Mouse (Mus musculus) megakaryocyte-erythroid progenitor cell, adult 5-6 weeks (primary cell): ENCODE data around the gene Tmem8b. TPM values are rescaled to one million over a fixed set of nuclear protein-coding genes. Genes with fewer than 3 reads are reported as not detected.

Source experiments
- ATAC-seq: replicated peaks from 2 replicates; pipeline ENCODE4 v1.8.0; 2016; ENCODE audit warnings: mild to moderate bottlenecking, inconsistent platforms; ENCODE audit not compliant: severe bottlenecking, poor library complexity, low FRiP score, low TSS enrichment
- total RNA-seq, 2 experiments: library from RNA; stranded (forward) in 1 of 2; stranded (reverse) in 1 of 2; fragments of 200-1000, 215-1000 nt in 1 of 2; fragments of >200 nt in 1 of 2; fragmentation: Nextera tagmentation in 1 of 2; gene quantifications; 2 replicates each; pipeline ENCODE4 v1.2.3; 2014 to 2017

The Tmem8b gene
- total RNA-seq (2014; fragmentation: Nextera tagmentation): 1.2 and 2.5 TPM in 2 replicates
- total RNA-seq (2017): 0.38 and 1.6 TPM in 2 replicates

DNA sequence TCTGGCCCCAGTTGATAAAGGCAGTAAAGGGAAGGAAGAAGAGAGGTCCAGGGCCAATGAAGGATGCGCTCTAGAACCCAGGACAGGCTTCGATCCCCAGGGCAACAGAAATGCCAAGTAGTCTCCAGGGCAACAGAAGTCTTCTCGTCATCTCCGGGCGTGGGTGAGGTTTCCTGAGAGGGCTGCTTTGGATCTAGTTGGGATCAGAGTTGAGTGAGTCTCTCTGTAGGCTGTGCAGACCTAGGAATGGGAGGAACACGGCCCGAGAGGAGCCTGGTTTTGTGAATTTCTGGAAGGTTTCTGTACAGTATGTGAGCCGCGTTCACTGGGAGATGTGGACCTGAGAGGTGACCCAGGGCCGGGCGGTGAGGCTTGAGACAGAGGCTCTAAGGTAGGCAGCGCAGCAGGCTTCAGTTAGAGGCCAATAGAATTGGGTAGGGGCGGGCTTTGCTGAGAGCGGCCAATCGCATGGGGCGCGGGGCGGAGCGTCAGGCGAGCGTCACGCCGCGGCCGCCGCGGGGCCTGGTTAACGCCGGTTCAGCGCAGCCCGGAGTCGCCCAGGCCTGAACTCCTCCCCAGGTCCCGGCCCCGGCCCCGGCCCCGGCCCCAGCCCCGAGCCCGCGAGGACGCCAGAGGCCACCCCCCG is at the start of gene Tmem8b, which contains the start of gene Fam221b:
Gene Tmem8b, plus strand, starts transcription at position 190 of the 646 bp plus-strand sequence.
Gene Fam221b, minus strand, starts transcription at position 364 of the 646 bp plus-strand sequence.
- ATAC-seq: peak; percentile 97

DNA sequence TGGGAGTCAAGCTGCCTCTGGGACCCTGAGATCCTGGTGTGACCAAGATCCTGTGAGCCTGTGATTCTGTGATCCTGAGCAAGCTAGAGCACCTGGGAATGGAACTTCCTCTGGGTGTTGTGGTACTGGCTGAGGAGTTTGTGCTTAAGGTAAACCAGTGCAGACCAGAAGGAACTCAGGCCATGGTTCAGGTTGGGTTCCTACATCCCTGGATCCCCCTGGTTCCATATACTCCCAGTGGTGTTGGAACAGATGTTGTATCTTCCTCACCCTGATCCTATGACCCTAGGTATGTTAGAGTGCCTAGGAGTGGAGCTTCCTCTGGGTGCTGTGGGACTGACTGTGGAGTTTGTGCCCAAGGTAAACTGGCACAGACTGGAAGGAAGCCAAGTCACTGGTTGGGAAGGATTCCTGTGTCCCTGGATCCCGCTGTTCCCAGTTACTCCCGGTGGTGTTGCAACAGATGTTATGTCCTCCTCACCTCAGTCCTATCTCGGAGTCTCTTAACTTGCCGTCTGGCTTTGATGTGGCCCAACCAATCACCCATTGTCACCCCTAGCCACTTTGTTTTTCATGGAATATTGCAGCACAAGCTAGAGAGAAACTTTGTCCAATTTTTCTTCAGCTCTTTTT is 48.5 kb upstream of the Tmem8b start:
- ATAC-seq: no peak

DNA sequence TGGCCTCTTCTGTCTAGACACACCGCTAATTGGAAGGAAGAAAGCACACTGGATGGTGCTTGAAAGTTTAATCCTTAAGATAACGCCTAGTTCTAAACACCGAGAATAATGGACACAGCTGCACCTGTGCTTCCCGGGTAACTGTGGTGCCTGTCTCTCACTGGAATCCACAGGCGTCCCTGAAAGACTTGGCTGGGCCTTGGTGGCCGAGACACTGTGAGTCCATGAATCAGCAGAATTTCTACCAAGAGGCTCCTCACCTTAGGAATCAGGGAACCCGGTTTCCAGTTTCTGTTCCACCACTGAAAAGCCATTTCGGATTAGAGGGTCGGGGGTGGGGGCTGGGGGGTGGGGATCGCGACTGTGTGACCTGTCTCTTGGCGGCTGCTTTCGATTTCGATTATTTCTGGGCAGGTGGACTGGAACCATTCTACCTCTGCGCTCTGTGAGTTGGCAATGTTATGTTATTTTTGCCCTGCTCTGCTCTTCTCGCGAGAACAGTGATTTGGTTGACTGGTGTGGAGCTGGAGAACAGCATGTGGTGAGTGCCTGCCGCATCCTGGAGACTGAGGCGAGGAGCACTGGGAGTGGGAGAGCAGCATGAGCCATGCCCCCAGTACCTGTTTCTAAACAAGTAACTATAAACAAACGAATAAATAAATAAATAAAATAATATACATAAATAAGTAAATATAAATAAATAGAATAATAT is 39.5 kb upstream of the Tmem8b start:
- ATAC-seq: no peak

DNA sequence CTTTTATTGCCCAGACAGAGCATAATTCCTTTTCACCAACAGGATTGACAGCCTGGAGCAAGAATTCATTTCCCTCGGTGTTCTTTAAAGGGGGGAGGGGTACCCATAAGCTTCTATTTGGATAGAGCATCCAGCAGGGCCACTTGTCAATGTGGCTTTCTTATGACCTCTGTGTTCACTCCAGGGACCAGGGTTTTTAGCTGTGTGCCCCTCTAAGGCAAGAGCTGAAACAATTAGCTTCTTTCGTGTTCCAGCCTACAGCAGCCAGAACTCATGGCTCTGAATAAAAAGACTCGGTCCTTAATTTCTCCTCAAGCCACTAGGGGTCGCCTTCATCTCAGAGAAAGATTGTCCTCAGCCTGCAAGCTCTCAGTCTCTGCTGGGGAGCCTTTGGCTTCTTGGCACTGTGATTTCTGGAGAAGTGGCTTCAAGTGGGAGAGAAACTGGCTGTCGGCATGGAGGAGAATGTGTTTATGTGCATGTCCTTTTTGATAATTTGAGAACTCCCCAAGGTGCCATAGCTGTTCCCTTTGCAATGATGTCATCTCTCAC is 38.7 kb upstream of the Tmem8b start:
- peak; percentile 82 for ATAC-seq

DNA sequence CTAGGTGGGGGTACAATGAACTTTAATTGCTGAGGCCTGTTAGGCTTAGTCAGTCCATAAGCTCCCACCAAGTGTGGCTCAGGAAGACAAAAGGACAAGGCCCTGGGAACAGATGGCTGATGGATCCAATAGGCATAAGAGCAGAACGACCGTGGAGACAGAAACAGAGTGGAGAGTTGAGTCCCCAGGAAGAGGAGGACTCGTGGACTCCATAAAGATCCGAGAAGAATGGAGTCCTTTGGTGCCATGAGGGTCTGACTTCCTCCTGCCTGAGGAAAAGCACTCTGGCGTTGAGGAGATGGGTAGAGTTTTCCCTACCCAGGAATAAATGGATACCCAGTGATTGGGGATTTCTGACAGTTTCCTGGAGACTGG is 38.1 kb upstream of the Tmem8b start:
- no peak for ATAC-seq

DNA sequence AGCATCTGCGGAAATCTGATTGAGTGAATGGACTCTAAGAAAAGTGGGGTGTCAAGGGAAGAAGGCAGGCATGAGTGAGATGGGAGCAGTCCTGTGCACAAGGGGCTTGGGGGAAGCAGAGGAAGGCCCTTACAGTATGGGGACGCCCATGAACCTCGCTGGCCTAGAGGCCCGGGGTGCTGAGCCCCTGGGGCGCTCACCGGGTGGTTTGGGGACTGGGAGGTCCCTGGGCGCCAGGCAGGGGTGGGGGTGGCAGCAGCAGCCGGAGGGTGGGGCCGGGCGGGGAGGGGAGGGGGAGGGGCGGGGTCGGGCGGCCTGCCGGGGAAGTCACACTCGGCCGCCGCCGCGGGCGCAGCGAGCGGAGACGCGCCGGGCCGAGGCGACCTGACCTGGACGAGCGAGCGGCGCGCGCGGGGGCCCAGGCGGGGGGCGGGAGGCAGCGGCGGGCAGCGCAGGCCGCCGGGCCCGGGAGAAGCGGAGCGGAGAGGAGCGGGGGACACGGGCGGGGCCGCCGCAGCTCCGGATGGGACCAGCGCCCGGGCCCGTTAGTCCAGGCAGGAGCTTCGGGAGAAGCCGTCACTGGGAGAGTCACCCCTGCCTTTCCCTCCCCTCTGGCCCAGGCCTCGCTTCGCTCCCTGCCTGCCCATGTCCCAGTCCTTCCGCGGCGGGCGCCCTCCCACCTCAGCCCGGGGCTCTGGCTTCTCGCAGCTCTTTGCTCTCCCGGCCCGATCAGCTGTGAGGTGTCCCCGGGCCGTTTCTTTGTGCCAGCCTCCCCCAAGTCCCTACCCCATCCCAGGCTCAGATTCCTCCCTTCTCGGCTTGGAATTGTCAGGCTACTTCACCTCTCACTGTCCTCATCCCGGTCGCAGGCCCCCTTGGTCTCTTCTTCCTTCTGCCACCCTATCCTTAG is 37.5 kb upstream of the Tmem8b start, which contains the start of gene Npr2:
Gene Npr2, plus strand, starts transcription at position 890 of the 910 bp plus-strand sequence.
- ATAC-seq: no peak

DNA sequence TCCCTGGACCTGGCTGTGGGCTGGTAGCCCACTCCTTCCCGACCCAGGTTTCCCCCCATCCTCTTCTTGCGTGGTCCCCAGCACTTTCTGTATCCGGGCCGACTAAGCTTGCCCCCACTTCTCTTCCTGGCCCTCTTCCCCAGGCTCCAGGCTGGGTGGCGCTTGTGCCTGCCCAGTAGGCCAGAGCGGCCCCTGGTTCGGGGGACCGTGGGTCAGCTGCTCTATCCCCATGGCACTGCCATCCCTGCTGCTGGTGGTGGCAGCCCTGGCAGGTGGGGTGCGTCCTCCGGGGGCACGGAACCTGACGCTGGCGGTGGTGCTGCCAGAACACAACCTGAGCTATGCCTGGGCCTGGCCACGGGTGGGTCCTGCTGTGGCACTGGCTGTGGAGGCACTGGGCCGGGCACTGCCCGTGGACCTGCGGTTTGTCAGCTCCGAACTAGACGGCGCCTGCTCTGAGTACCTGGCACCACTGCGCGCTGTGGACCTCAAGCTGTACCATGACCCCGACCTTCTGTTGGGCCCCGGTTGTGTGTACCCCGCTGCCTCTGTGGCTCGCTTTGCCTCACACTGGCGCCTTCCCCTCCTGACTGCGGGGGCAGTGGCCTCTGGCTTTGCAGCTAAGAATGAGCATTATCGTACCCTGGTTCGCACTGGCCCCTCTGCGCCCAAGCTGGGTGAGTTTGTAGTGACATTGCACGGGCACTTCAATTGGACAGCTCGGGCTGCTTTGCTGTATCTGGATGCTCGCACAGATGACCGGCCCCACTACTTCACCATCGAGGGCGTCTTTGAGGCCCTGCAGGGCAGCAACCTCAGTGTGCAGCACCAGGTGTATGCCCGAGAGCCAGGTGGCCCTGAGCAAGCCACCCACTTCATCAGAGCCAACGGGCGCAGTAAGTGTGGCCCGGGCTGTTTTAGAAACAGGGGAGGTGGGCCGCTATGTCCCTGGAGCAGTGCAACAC is 36.5 kb upstream of the Tmem8b start:
- no peak for ATAC-seq

DNA sequence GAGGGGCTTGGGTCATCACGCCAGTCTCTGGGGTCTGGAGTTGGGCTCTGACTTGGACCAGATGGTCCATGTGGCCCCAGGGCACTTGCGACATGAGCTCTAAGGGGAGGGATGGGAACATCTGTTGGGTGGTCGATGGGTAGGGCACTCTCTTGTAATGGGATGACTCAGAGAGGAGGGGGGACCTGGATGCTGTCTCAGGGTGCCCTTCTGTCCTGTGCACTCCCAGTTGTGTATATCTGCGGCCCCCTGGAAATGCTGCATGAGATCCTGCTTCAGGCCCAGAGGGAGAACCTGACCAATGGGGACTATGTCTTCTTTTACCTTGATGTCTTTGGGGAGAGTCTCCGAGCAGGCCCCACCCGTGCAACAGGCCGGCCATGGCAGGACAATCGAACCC is 35.5 kb upstream of the Tmem8b start:
- no peak for ATAC-seq

DNA sequence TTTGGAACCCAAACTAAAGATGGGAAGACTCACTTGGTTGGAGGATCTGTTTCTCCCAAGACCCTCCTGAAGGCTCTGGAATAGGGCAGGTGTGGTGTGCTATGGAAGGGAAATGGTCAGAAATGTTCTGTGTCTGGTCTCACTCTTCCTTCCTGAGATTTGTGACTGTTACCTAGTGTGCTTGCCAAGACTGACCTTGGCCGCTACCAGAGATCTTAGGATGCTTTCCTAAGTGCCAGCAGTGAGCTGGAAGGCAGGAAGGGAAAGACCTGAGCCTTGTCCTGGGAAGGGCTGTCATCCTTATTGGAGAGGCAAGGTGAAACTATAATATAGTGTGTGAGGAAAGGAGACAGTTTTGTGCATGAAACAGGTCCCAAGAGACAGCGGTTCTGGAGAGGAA is 35.0 kb upstream of the Tmem8b start:
- no peak for ATAC-seq

DNA sequence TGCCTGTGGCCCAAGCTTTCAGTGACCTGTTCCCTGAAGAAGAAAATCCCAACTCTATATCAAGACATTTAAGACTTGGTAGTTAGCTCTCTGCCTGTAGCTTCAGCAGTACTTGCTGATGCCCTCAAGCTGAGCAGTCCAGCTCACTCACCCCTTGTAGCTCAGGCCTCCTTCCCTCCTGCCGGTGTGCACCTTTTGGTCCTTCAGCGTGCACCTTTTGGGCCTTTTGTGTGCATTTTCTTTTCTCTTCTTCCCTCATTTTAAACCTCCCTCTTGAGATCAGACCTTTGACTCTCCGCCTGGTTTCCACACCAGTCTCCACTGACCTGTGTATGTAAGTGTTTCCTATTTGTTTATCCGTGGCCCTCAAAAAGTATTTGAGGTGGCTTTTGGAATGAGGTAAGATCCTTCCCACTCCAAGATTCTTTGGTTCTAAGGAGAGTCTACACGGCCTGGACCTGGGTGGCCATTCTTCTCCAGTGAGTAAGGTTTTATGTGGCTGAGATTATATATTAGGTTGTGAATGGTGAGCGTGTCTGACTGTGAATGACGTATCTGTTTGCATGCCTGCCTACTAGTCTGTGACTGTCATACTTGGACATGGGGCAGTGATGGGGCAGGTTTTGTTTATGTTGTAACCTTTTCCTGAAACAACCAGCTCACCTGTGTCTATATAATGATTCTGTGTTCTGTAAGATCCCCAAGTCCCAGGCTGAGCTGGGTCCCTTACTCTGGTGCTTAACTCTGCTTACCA is 34.0 kb upstream of the Tmem8b start:
- ATAC-seq: no peak

DNA sequence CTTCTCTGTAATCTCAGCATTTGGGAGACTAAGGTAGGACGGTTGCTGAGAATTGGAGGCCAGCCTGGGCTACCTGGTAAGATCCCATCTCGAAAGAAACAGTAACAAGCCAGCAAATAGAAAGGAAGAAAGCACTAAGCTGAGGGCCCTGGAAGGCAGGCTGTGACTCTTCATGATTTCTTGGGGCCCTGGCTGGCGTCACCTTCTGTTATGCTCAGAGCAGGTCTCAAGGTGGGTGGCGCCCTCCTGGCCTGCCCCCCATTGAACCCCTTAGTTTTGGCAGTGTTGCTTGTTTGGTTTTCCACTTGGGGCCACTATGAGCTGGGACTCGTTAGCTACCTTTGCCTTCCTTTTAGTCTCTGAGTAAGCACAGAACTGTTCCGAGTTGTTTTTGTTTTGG is 32.0 kb upstream of the Tmem8b start:
- ATAC-seq: no peak

DNA sequence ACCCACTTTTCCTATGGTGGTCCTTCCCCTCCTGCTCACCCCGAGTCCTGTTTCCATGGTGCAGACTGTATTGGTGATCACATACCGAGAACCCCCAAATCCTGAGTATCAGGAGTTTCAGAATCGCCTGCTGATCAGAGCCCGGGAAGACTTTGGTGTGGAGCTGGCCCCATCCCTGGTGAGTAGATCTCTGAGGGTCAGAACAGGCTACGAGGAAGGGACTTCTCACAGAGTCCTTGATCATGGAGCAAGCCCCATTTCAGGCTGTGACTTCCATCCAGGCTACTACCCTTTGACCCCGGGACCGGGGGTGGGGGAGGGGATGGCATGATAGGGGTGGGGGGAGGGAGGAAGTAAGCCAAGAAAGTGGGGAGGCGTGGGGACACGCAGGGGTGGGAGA is 28.7 kb upstream of the Tmem8b start:
- ATAC-seq: no peak

DNA sequence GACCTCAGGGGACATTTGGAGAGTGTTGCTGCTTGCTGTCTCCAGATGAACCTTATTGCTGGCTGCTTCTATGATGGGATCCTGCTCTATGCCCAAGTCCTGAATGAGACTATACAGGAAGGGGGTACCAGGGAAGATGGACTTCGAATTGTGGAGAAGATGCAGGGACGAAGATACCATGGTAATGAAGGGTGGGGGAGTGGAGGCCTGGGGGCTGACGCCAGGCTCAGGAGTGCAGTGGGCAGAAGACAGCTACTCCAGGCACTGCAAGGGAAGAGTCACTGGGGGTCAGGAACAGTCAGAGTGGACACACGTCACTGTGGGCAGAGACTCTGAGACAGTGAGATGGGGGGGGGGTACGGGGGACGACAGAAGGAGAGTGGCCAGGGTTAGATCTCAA is 28.3 kb upstream of the Tmem8b start:
- ATAC-seq: no peak

DNA sequence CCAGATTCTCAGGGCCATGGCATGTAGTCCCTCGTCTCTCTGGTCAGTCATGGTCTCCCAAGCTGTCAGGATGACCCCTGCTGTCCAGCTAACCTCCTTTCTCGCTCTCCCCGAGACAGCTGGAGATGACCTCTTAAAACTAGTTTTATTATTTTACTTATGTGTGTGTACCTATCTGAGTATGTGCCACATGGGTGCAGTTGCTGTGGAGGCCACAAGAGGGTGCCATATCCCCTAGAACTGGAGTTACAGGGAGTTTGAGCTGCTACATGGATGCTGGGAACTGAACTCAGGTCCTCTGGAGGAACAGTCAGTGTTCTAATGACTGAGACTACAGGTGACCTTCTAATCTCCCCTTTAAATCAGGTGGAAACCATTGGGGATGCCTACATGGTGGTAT is 19.0 kb upstream of the Tmem8b start:
- no peak for ATAC-seq

DNA sequence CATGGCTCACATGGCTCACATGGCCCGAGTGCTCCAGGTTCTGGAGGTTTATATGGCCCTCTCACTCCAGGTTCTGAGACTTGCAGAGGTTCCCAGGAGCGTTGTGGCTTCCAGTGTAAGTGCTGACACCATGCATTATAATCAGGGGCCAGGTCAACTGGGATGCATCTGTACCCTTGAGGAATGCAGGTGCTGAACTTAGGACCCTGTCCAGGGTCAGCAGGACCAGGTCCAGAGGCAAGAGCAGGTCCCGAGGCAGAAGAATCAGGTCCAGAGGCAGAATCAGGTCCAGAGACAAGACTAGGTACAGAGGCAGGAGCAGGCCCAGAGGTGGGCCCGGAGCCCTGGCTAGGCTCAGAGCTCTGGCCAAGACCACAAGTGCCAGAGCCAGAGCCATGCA is 16.0 kb upstream of the Tmem8b start:
- no peak for ATAC-seq

DNA sequence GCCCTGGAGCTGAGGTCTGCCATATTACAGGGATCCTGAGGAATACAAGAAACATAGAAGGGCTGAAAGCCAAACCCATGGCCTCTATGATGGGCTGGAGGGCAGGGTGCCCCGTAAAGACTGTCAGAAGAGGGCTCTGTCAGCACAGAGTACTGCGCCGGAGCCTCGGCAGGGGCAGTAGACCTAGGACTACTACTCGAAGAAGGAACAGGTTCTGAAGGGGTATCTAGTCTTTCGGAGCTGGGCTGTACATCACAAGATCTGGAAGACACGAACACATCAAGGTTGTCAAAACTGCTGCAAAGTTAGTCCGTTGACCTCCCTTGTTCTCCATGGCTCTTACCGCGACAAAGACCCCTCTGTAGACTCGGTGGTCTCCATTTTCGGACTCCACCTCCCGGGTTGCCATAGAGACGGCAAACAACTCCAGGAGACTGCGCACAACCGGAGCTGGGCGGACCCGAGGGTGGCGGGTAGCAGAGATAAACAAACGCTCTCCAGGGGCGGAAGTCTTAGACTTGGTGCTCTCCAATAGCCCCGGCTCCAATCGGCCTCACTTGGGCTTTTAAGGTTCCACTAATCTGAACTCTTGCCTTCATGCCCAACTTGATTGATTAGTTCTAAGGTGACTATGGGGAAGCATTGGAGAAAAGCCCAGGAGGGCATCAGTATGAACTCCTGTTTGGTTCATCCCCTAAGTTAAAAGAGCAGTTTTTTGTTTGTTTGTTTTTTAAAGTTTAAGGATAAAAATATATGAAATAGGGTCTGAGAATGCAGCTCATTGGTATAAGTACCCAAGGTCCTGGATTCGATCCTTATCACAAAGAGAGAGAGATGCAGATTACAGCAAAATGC is 15.4 kb upstream of the Tmem8b start, which contains the start of gene Spag8:
Gene Spag8, minus strand, starts transcription at position 434 of the 855 bp plus-strand sequence.
- 0 out of 2 replicates have a peak, but pooled peaks have one; percentile 29 for ATAC-seq
